Mouse (Mus musculus): Measurements from ENCODE around the gene Tmem88b. TPM values are rescaled to one million over a fixed set of nuclear protein-coding genes. Genes with fewer than 3 reads are reported as not detected.

The Tmem88b gene
- not detected for total RNA-seq (2023)

GRCm38 (mm10) chr4:155785819-155786218, at the start of gene Tmem88b:
TSS of gene Tmem88b (minus strand) at chr4:155785874.

DNA sequence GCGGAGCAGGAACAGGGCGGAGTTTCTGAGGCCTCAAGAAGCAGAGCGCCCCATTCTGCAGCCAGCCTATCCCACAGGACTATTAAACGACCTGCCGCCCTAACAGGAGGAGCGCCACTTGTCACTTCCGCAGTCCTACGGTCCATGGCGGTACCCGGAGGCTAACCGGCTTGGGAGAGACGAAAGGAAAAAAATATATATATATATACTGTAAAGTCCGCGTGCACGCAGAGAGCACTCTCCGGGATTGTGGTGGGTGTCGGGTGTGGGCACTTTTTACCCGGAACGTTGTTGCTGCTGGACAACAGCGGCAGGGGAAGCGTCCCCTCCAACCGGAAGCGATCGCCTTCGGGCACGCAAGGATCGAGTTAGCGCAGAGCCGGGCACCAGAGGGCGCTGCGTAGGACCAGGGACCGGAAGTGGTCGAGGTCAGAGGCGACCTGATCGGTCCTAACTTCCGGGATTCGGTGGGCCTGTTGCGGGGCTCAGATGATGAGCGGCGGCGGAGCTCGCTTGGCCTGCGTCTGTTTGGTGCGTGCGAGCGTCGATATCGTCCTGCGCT, 45.6 kb upstream of the Tmem88b start, which contains the start of gene Aurkaip1:
Gene Aurkaip1, plus strand, starts transcription at position 68 of the 562 bp plus-strand sequence.

DNA sequence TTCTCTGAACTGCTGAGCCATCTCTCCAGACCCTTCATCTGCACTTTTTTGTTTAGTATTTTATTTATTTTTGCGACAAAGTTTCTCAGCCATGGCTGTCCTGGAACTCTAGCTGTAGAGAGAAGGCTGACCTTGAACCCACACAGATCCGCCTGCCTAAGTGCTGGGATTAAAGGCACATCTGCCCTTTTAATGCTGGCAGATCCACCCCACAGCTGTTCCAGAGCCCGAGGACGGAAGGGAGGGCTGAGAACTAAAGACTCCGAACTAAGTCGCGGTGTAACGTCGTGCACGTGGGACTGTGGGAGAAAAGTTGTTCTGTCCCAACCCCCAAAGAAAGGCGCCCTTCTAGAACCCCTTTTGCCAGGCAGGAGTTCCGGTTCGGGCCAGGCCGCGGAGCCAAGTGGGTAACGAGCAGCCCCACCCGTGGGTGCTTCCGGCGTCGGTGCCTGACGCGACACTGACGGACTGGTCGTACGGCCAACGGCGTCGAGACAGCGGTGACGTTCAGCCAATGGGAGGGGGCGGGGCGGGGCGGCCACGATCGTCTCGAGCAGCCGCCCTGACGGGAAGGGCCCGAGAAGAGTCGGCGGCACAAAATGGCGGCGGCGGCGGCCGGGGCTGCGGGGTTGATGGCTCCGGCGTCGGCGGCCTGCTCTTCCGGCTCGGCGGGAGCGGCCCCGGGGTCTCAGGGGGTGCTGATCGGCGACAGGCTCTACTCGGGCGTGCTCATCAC, 26.4 kb upstream of the Tmem88b start, which contains the start of gene Ccnl2:
Gene Ccnl2, plus strand, starts transcription at position 561 of the 736 bp plus-strand sequence.

DNA sequence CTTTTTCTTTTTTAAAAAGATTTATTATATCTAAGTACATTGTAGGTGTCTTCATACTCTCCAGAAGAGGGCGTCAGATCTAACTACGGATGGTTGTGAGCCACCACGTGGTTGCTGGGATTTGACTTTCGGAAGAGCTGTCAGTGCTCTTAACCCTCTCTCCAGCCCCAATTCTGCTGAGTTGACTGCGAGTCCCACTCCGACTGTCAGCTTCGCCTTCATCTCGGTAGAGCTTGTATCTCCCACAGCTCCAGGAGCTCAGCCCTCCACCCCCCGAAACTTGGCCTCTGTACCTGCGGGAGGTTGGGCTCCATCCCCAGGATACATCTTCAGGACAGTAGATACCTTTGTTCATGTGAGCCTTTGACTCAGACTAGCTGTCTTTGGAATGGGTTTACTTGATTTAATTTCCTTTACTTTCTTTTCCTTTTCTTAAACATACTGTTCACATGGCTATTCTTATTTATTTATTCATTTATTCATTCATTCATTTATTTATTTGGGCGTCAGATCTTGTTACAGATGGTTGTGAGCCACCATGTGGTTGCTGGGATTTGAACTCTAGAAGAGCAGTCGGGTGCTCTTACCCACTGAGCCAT, 17.2 kb upstream of the Tmem88b start, which contains the start of gene Mrpl20:
Gene Mrpl20, plus strand, starts transcription at position 138 of the 599 bp plus-strand sequence.

DNA sequence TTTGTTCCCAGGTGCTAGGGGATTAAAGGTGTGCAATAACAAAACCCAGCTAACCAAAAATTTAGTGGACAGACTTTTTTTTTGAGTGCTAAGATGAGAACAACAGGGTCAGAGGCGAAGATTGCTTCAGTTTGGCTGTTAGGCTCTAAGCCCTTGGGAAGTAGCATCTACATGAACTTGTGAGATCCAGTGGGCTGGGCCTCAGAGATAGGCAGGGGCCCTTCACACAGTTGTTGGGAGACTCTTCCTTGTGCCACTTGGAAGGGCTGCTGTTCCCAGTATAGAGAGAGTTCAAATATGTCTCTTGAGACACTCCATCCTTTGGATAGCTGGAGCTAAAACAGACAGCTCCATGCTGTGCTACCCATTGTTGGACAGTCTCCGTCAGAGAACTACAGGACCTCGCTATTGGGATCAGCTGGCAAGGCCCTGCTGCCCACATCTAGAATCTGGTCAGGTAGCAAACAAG, 4.4 kb upstream of the Tmem88b start, which contains the start of gene Ankrd65:
Gene Ankrd65, plus strand, starts transcription at position 419 of the 469 bp plus-strand sequence.

GRCm38 (mm10) chr4:155774280-155774754, 11.4 kb downstream of the Tmem88b start, which contains the start of gene Vwa1:
TSS of gene Vwa1 (minus strand) at chr4:155774698.

GRCm38 (mm10) chr4:155760613-155761355, 24.9 kb downstream of the Tmem88b start, which contains the start of gene Atad3a:
TSS of gene Atad3a (minus strand) at chr4:155761093.

DNA sequence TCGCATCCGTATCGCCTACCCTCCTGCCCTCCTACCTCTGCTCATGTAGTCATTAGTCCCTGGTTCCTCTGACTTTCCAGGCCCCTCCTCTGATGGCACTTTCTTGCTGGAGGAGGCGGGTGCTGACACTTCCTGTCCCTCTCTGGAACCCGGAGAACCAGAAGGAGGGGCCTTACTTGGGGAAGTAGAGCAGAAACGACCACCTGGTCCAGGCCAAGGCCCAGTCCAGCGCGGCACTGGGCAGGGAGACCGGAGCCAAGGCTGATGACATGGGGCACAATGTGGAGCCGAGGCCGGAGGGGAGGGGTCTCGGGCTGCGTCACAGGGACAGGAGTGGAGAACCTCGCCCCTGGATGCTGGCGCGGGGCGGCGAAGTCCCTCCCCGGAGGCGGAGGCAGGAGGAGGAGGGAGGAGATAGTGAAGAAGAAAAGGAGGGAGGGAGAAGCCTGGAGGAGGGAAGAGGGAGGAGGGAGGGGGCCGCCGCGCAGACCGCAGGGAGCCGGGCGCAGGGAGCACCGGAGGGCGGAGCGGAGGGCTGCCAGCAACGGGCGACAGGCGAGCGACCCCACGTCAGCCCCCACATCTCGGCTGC, 51.2 kb downstream of the Tmem88b start, which contains the start of gene Tmem240:
Gene Tmem240, plus strand, starts transcription at position 451 of the 592 bp plus-strand sequence.

Other genes with a start within 250 kb of the Tmem88b start
- 100 to 1,000 TPM; 507 to 539 TPM for gene Nadk, start 223.5 kb downstream of the Tmem88b start, total RNA-seq (2023)
- gene Slc35e2, start 184.5 kb downstream of the Tmem88b start, total RNA-seq (2023), result 10 to 100 TPM; 14.0 to 16.4 TPM
- gene Cdk11b, start 161.0 kb downstream of the Tmem88b start, total RNA-seq (2023), result 100 to 1,000 TPM in 1 of 2 experiments, 10 to 100 TPM in 1; 95.9 to 117 TPM
- gene Gm10563, start 140.5 kb downstream of the Tmem88b start, total RNA-seq (2023), result not detected
- under 1 TPM in 1 of 2 experiments, not detected in 1; 0.36 TPM for gene Mmp23, start 132.5 kb downstream of the Tmem88b start, total RNA-seq (2023)
- 10 to 100 TPM; 39.5 to 42.6 TPM for gene Mib2, start 116.7 kb downstream of the Tmem88b start, total RNA-seq (2023)
- 1 to 10 TPM; 2.2 to 2.7 TPM for gene Fndc10, start 91.5 kb downstream of the Tmem88b start, total RNA-seq (2023)
- 10 to 100 TPM; 73.7 to 74.0 TPM for gene Ssu72, start 81.1 kb downstream of the Tmem88b start, total RNA-seq (2023)
- gene Tmem240, start 51.1 kb downstream of the Tmem88b start, total RNA-seq (2023), result 1 to 10 TPM in 1 of 2 experiments, under 1 TPM in 1; 0.88 to 1.4 TPM
- gene Atad3a, start 24.8 kb downstream of the Tmem88b start, total RNA-seq (2023), result 10 to 100 TPM; 24.2 to 24.6 TPM
- gene Vwa1, start 11.2 kb downstream of the Tmem88b start, total RNA-seq (2023), result under 1 TPM in 1 of 2 experiments, not detected in 1; 0.21 TPM
- gene Ankrd65, start 4.6 kb upstream of the Tmem88b start, total RNA-seq (2023), result not detected
- gene Mrpl20, start 17.0 kb upstream of the Tmem88b start, total RNA-seq (2023), result 10 to 100 TPM; 51.0 to 54.8 TPM
- 100 to 1,000 TPM; 158 to 164 TPM for gene Ccnl2, start 26.6 kb upstream of the Tmem88b start, total RNA-seq (2023)
- gene Aurkaip1, start 45.4 kb upstream of the Tmem88b start, total RNA-seq (2023), result 10 to 100 TPM; 58.6 to 66.6 TPM
- gene Mxra8, start 53.8 kb upstream of the Tmem88b start, total RNA-seq (2023), result 1 to 10 TPM in 1 of 2 experiments, under 1 TPM in 1; 0.50 to 1.3 TPM
- gene Dvl1, start 61.5 kb upstream of the Tmem88b start, total RNA-seq (2023), result 10 to 100 TPM; 41.4 to 45.3 TPM
- under 1 TPM; 0.58 to 0.84 TPM for gene Tas1r3, start 77.5 kb upstream of the Tmem88b start, total RNA-seq (2023)
- 10 to 100 TPM in 1 of 2 experiments, 1 to 10 TPM in 1; 7.6 to 15.4 TPM for gene Cptp, start 83.6 kb upstream of the Tmem88b start, total RNA-seq (2023)
- 10 to 100 TPM; 32.4 to 38.0 TPM for gene Ints11, start 83.7 kb upstream of the Tmem88b start, total RNA-seq (2023)
- 10 to 100 TPM; 23.1 to 25.2 TPM for gene Pusl1, start 105.9 kb upstream of the Tmem88b start, total RNA-seq (2023)
- 10 to 100 TPM; 57.8 to 64.3 TPM for gene Acap3, start 105.9 kb upstream of the Tmem88b start, total RNA-seq (2023)
- gene Ube2j2, start 158.0 kb upstream of the Tmem88b start, total RNA-seq (2023), result 100 to 1,000 TPM; 105 to 114 TPM
- 1 to 10 TPM; 2.9 to 9.5 TPM for gene C1qtnf12, start 176.4 kb upstream of the Tmem88b start, total RNA-seq (2023)
- 1 to 10 TPM; 1.7 to 2.4 TPM for gene B3galt6, start 206.8 kb upstream of the Tmem88b start, total RNA-seq (2023)
- 100 to 1,000 TPM; 142 to 157 TPM for gene Sdf4, start 207.0 kb upstream of the Tmem88b start, total RNA-seq (2023)
- 1 to 10 TPM; 1.5 to 2.2 TPM for gene Tnfrsf4, start 228.0 kb upstream of the Tmem88b start, total RNA-seq (2023)
- 1 to 10 TPM; 2.7 to 3.6 TPM for gene Tnfrsf18, start 240.3 kb upstream of the Tmem88b start, total RNA-seq (2023)